Mouse (Mus musculus): ENCODE measurements around the gene Cdnf. TPM values are rescaled to one million over a fixed set of nuclear protein-coding genes. Genes with fewer than 3 reads are reported as not detected.

Cdnf gene
- polyA plus RNA-seq (2015; fragmentation: Nextera tagmentation; extraction: Ambion mirVana), result 0.12 and 0.40 TPM in 2 replicates

DNA sequence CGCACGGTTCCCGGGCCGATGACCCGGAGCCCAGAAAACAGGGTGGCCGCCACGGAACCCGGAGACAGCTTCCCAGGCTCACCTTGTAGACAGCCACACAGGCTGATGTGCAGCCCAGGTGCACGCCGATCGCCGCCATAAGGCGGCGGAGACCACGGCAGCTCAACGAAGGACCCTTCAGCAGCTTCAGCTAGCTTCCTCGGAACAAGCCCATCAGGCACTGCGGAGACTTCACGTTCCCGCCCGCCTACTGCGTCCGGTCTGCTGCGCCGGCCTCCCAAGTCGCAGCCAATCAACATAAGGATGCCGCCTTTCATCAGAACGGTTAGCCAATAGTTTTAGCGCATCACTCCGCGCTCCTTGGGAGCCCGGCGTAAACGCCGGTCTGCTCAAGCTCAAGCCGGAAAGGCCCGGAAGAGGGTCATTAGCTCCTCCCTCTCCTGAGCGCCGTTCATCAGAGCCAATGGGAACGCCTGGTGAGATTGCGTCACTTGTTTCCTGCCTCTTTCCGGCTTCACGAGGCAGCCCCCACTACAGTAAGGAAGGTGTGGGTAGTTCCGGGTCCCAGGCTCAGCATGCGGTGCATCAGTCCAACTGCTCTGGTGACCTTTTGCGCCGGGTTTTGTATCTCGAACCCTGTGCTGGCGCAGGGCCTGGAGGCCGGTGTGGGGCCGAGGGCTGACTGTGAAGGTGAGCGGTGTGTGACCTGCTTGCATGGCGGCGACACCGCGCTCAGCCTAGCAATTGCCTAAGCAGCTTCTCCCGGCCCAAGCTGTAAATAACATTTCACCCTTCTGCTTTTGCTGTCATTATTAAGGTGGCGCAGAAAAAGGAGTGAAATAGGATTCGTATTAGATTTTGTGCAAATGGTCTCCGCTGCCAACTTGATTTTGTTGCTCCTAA lies at the start of gene Cdnf, which contains the start of the genes Gm45902 and Hspa14:
Gene Cdnf (plus strand): TSS at position 479 of the 903 bp plus-strand sequence.
Gene Gm45902 (minus strand): TSS at position 239 of the 903 bp plus-strand sequence.
Gene Hspa14 (minus strand): TSS at position 263 of the 903 bp plus-strand sequence.
- peak; percentile 95 for DNase-seq
- H3K27ac ChIP-seq (ENCODE audit: low read depth), result peak within 1 kb of the TSS; percentile 94

DNA sequence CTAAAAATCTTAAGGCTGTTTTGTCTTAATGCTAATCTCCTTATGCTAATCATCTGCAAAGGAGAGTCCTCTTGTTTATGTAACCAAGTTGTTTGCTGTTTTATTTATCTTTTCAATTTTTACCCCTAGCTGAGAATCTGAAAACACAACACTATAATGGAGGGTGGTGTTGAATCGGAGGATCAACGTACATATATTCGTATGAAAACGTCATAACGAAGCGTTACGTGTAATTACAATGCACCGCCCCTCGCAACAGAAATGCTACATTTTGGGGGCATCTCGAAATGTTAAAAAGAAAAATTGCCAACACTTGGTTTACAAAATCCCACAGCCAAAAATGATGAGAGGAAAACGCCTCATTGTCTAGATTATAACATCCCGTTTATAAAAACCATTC lies 38.9 kb upstream of the Cdnf start:
- no peak for ATAC-seq
- Histone ChIP-seq H3K4me3 (ENCODE audit: low read depth, low read length) (peak overlapping the region; percentile 71), H3K4me2 (ENCODE audit: low read depth, low read length) (peak overlapping the region; percentile 96), H3K4me1 (ENCODE audit: insufficient read depth) (peaks cover 15% of the 10 kb centered on the region), H3K9ac (replicated peaks) (peak overlapping the region; percentile 70), H3K27ac (ENCODE audit: low read depth) (peak overlapping the region; percentile 75; the same call in 1 of the 2 replicates), H3K9me3 (ENCODE audit: low read length) (no peaks in the 10 kb centered on the region), H3K27me3 (ENCODE audit: insufficient read depth, low read length) (no peaks in the 10 kb centered on the region), H3K36me3 (replicated peaks; ENCODE audit: insufficient read depth, low read length) (no peaks in the 10 kb centered on the region)
- WGBS (ENCODE audit: insufficient replicate concordance), result under 1% methylated on average over 12 of the region's 12 CpGs
- DNase-seq, result no peak
- TF ChIP-seq CTCF (IDR thresholded peaks at IDR 0.05; ENCODE audit: low read depth) (no peak), EP300 (IDR thresholded peaks at IDR 0.05; ENCODE audit: low read depth) (no peak)

More for the DNA sequence above, at the start of gene Cdnf, which contains the start of the genes Gm45902 and Hspa14:
- Histone ChIP-seq H3K4me2 (ENCODE audit: low read depth, low read length) (peak within 1 kb of the TSS; percentile 82), H3K27me3 (ENCODE audit: insufficient read depth, low read length) (no peaks in the 10 kb centered on the region), H3K36me3 (replicated peaks; ENCODE audit: insufficient read depth, low read length) (peaks cover 27% of the 10 kb centered on the region), H3K9ac (replicated peaks) (peak within 1 kb of the TSS; percentile 82), H3K4me1 (ENCODE audit: insufficient read depth) (peaks cover 3% of the 10 kb centered on the region), H3K9me3 (ENCODE audit: low read length) (no peaks in the 10 kb centered on the region), H3K4me3 (ENCODE audit: low read depth, low read length) (peak within 1 kb of the TSS; percentile 83)
- peak; percentile 99 for ATAC-seq
- no peak for TF ChIP-seq CTCF (IDR thresholded peaks at IDR 0.05; ENCODE audit: low read depth)
- TF ChIP-seq EP300 (IDR thresholded peaks at IDR 0.05; ENCODE audit: low read depth), result peak; percentile 88
- 2% methylated on average over 60 of the region's 60 CpGs for WGBS (ENCODE audit: insufficient replicate concordance)

DNA sequence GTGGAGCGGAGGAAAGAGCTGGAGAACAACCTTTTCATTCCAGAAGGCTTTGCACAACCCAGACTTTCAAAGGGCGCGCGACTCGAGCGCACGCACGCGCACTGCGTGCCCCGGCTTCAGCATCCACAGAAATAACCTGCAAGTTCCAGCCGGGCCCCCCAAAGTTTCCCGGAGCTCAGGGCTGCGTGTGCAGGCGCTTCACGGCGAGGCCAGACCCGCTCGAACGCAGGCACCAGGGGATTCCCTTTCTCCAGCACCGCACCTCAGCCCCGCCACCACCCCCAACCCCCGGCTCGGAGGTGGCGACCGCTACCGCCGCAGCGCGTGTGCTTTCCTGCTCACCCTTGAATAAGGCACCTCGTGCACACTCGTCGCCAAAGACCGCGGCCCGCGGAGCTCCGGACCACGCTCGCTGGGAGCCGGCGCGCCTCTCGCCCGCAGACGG lies 38.4 kb upstream of the Cdnf start:
- Histone ChIP-seq H3K9me3 (ENCODE audit: low read length) (no peaks in the 10 kb centered on the region), H3K36me3 (replicated peaks; ENCODE audit: insufficient read depth, low read length) (no peaks in the 10 kb centered on the region), H3K9ac (replicated peaks) (peak overlapping the region; percentile 70), H3K27me3 (ENCODE audit: insufficient read depth, low read length) (no peaks in the 10 kb centered on the region), H3K4me1 (ENCODE audit: insufficient read depth) (peaks cover 15% of the 10 kb centered on the region), H3K27ac (ENCODE audit: low read depth) (peak overlapping the region; percentile 75), H3K4me3 (ENCODE audit: low read depth, low read length) (peak overlapping the region; percentile 71), H3K4me2 (ENCODE audit: low read depth, low read length) (peak overlapping the region; percentile 96)
- DNase-seq (peak; percentile 76), ATAC-seq (peak; percentile 60)
- TF ChIP-seq CTCF (IDR thresholded peaks at IDR 0.05; ENCODE audit: low read depth), result no peak
- no peak for TF ChIP-seq EP300 (IDR thresholded peaks at IDR 0.05; ENCODE audit: low read depth)
- 0% methylated on average over 41 of the region's 46 CpGs for WGBS (ENCODE audit: insufficient replicate concordance)

DNA sequence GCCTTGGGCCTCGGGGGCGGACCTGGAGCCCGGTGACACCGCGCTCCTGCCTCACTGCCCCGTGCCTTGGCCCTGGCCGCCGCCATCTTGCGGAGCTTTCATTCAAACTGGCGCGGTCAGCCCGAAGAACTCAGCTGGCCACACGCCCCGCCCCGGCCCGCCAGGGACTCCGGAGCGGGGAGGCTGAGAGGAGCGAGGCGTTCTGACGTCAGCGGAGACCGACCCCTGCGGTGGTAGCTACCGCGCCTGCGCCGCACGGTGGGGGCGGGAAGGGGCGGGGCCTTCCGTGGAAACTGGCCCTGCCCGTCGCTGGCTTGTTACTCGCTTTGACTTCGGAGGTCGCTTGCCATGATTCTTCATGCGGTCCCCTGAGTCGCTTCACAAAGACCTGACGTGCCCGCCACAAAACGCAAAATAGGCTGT lies 38.0 kb upstream of the Cdnf start, which contains the start of gene Suv39h2:
Gene Suv39h2 (minus strand): TSS at position 171 of the 423 bp plus-strand sequence.
- H3K27me3 ChIP-seq (ENCODE audit: insufficient read depth, low read length), result no peaks in the 10 kb centered on the region
- under 1% methylated on average over 42 of the region's 42 CpGs for WGBS (ENCODE audit: insufficient replicate concordance)
- peak within 1 kb of the TSS; percentile 70 for H3K9ac ChIP-seq (replicated peaks)
- peak within 1 kb of the TSS; percentile 71 for H3K4me3 ChIP-seq (ENCODE audit: low read depth, low read length)
- peak within 1 kb of the TSS; percentile 75 for H3K27ac ChIP-seq (ENCODE audit: low read depth)
- H3K4me2 ChIP-seq (ENCODE audit: low read depth, low read length), result peak within 1 kb of the TSS; percentile 96
- H3K4me1 ChIP-seq (ENCODE audit: insufficient read depth), result peaks cover 15% of the 10 kb centered on the region
- TF ChIP-seq EP300 (IDR thresholded peaks at IDR 0.05; ENCODE audit: low read depth) (no peak), CTCF (IDR thresholded peaks at IDR 0.05; ENCODE audit: low read depth) (no peak)
- no peaks in the 10 kb centered on the region for H3K9me3 ChIP-seq (ENCODE audit: low read length)
- ATAC-seq (peak; percentile 98), DNase-seq (peak; percentile 98)
- H3K36me3 ChIP-seq (replicated peaks; ENCODE audit: insufficient read depth, low read length), result no peaks in the 10 kb centered on the region

DNA sequence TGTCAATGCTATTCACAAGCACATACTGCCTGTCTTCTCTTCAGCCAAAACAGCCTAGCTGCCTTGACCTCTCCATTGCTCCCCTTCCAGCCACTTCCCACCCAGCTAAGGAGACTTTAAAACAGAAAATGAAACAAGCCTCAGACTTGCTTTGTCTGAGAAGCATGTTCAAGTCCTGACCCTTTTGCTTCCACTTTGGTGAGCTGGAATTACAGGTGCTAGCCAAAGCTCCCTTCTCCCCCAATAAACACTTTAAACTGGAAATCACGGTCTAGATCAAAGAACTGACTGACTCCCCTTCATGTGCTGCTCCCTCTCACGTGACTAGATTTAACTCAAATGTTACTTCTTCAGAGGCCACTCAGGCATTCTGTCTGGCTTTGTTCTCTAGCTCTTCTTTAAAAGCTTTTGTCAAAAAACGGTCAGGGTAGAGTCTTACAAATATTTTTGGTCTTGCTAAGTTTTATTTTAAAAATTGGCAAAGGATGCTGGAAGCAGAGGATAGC lies 37.0 kb upstream of the Cdnf start:
- WGBS (ENCODE audit: insufficient replicate concordance), result 68% methylated on average over 3 of the region's 3 CpGs
- H3K4me3 ChIP-seq (ENCODE audit: low read depth, low read length), result peak overlapping the region; percentile 71

DNA sequence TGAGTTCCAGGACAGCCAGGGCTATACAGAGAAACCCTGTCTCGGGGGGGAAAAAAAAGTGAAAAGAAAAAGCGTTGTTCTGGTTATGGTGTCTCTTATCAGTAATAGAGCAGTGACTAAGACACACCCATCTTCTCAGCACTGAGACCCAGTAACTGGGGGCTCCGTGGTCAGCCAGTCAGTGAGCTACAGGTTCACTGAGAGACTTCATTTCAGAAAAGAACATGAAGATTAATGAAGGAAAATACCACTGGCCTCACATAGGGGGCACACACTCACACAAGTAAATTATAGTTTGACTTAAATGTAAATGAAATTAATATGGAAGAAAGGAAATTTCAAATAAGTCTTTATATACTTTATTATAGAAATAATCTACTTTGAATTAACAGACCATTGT lies 32.6 kb upstream of the Cdnf start:
- H3K4me2 ChIP-seq (ENCODE audit: low read depth, low read length), result no peak overlapping the region
- ATAC-seq (no peak), DNase-seq (no peak)
- TF ChIP-seq CTCF (IDR thresholded peaks at IDR 0.05; ENCODE audit: low read depth), result peak; percentile 29; the same call in 1 of the 2 replicates
- no peak for TF ChIP-seq EP300 (IDR thresholded peaks at IDR 0.05; ENCODE audit: low read depth)
- H3K9me3 ChIP-seq (ENCODE audit: low read length), result no peaks in the 10 kb centered on the region
- no peaks in the 10 kb centered on the region for H3K27me3 ChIP-seq (ENCODE audit: insufficient read depth, low read length)
- no peak overlapping the region for H3K27ac ChIP-seq (ENCODE audit: low read depth)
- H3K4me1 ChIP-seq (ENCODE audit: insufficient read depth), result peaks cover 7% of the 10 kb centered on the region
- H3K9ac ChIP-seq (replicated peaks), result no peak overlapping the region
- H3K36me3 ChIP-seq (replicated peaks; ENCODE audit: insufficient read depth, low read length), result no peaks in the 10 kb centered on the region
- no peak overlapping the region for H3K4me3 ChIP-seq (ENCODE audit: low read depth, low read length)
- 53% methylated on average over 3 of the region's 3 CpGs for WGBS (ENCODE audit: insufficient replicate concordance)

More for the DNA sequence above, 37.0 kb upstream of the Cdnf start:
- H3K36me3 ChIP-seq (replicated peaks; ENCODE audit: insufficient read depth, low read length), result no peaks in the 10 kb centered on the region
- no peaks in the 10 kb centered on the region for H3K9me3 ChIP-seq (ENCODE audit: low read length)
- H3K4me2 ChIP-seq (ENCODE audit: low read depth, low read length), result peak overlapping the region; percentile 96
- no peak for DNase-seq
- peaks cover 15% of the 10 kb centered on the region for H3K4me1 ChIP-seq (ENCODE audit: insufficient read depth)
- peak overlapping the region; percentile 70 for H3K27ac ChIP-seq (ENCODE audit: low read depth)
- TF ChIP-seq EP300 (IDR thresholded peaks at IDR 0.05; ENCODE audit: low read depth) (no peak), CTCF (IDR thresholded peaks at IDR 0.05; ENCODE audit: low read depth) (no peak)
- no peaks in the 10 kb centered on the region for H3K27me3 ChIP-seq (ENCODE audit: insufficient read depth, low read length)
- ATAC-seq, result no peak
- peak overlapping the region; percentile 70 for H3K9ac ChIP-seq (replicated peaks)
